Mouse (Mus musculus) retina, embryonic 14.5 days (tissue): ENCODE results near the gene Pip4k2b.

Experiments
- DNase-seq: peaks from one replicate; pipeline ENCODE4 v3.0.0-alpha.2; 2015; ENCODE audit warnings: low spot score

Gene Pip4k2b

GRCm38 (mm10) chr11:97694921-97695711 lies 49.4 kb downstream of the Pip4k2b start:
- no peak for DNase-seq

GRCm38 (mm10) chr11:97694435-97694834 lies 50.1 kb downstream of the Pip4k2b start:
- DNase-seq = no peak

- peak; percentile 90 for DNase-seq
These were observed 54.6 kb downstream of the Pip4k2b start for GRCm38 (mm10) chr11:97689861-97690260.

- no peak for DNase-seq
These were observed 57.4 kb downstream of the Pip4k2b start for GRCm38 (mm10) chr11:97687061-97687460.

- DNase-seq = no peak
These were observed 58.1 kb downstream of the Pip4k2b start for GRCm38 (mm10) chr11:97686322-97686908.

- peak; percentile 83 for DNase-seq
These were observed 58.7 kb downstream of the Pip4k2b start, which contains the start of gene Cisd3 for GRCm38 (mm10) chr11:97685613-97686321. Cisd3 (plus strand) TSS chr11:97685826.

- no peak for DNase-seq
These were observed 59.7 kb downstream of the Pip4k2b start for GRCm38 (mm10) chr11:97684766-97685165.

- DNase-seq = no peak
These were observed 60.3 kb downstream of the Pip4k2b start for GRCm38 (mm10) chr11:97684063-97684680.

- no peak for DNase-seq
These were observed 61.9 kb downstream of the Pip4k2b start for GRCm38 (mm10) chr11:97682504-97683055.

- no peak for DNase-seq
These were observed 64.1 kb downstream of the Pip4k2b start for GRCm38 (mm10) chr11:97680430-97680829.

- no peak for DNase-seq
These were observed 66.2 kb downstream of the Pip4k2b start for GRCm38 (mm10) chr11:97678301-97678700.

GRCm38 (mm10) chr11:97677842-97678241 lies 66.7 kb downstream of the Pip4k2b start:
- DNase-seq = peak; percentile 45

GRCm38 (mm10) chr11:97677381-97677780 lies 67.1 kb downstream of the Pip4k2b start:
- DNase-seq = no peak

GRCm38 (mm10) chr11:97676050-97676754 lies 68.3 kb downstream of the Pip4k2b start:
- DNase-seq = no peak

GRCm38 (mm10) chr11:97673148-97673547 lies 71.4 kb downstream of the Pip4k2b start:
- no peak for DNase-seq

- no peak for DNase-seq
These were observed 73.4 kb downstream of the Pip4k2b start for GRCm38 (mm10) chr11:97671177-97671527.

GRCm38 (mm10) chr11:97670234-97671176 lies 74.0 kb downstream of the Pip4k2b start:
- DNase-seq = no peak

- DNase-seq = peak; percentile 69
These were observed 74.7 kb downstream of the Pip4k2b start for GRCm38 (mm10) chr11:97669829-97670228.

GRCm38 (mm10) chr11:97669268-97669667 lies 75.2 kb downstream of the Pip4k2b start:
- no peak for DNase-seq

- no peak for DNase-seq
These were observed 76.3 kb downstream of the Pip4k2b start for GRCm38 (mm10) chr11:97668160-97668559.
